Mouse (Mus musculus) forebrain, postnatal 0 days (tissue): ENCODE data around the gene Zbtb17. TPM values are rescaled to one million over a fixed set of nuclear protein-coding genes. Genes with fewer than 3 reads are reported as not detected.

Source experiments
- ATAC-seq: fragments of 200-750 bp; cut with Nextera tagmentation; 2 replicates; pipeline ENCODE4 v1.8.0; 2017; ENCODE audit warnings: mild to moderate bottlenecking, moderate library complexity
- DNase-seq: peaks from one replicate; pipeline ENCODE4 v3.0.0-alpha.2; 2015
- H3K27ac ChIP-seq: fragments of 300-500 bp; sonication (generic); 2 replicates; pipeline ENCODE4 v1.5.1; 2014; ENCODE audit warnings: low read depth, mild to moderate bottlenecking, antibody characterized with exemption, low read length, moderate library complexity, mixed read lengths
- H3K27me3 ChIP-seq: fragments of 300-500 bp; sonication (generic); 2 replicates; pipeline ENCODE4 v1.6.1; 2014; ENCODE audit warnings: mild to moderate bottlenecking, low read length, mixed read lengths; ENCODE audit not compliant: insufficient read depth
- H3K36me3 ChIP-seq: fragments of 300-500 bp; sonication (generic); 2 replicates; pipeline ENCODE4 v1.6.1; 2014; ENCODE audit warnings: mild to moderate bottlenecking, moderate library complexity; ENCODE audit not compliant: insufficient read depth
- H3K4me1 ChIP-seq: fragments of 300-500 bp; sonication (generic); 2 replicates; pipeline ENCODE4 v1.6.1; 2014; ENCODE audit warnings: antibody characterized with exemption; ENCODE audit not compliant: insufficient read depth
- H3K4me2 ChIP-seq: fragments of 300-500 bp; sonication (generic); 2 replicates; pipeline ENCODE4 v1.6.1; 2014; ENCODE audit warnings: low read depth, mild to moderate bottlenecking, moderate library complexity
- H3K4me3 ChIP-seq: fragments of 300-500 bp; sonication (generic); 2 replicates; pipeline ENCODE4 v1.5.1; 2014; ENCODE audit warnings: low read depth, low read length, mixed read lengths
- H3K9ac ChIP-seq: fragments of 300-500 bp; sonication (generic); 2 replicates; pipeline ENCODE4 v1.6.1; 2014; ENCODE audit warnings: mild to moderate bottlenecking
- H3K9me3 ChIP-seq: fragments of 300-500 bp; sonication (generic); 2 replicates; pipeline ENCODE4 v1.6.1; 2016; ENCODE audit warnings: low read length
- CTCF ChIP-seq: sonication (generic); IDR thresholded peaks from 2 replicates; pipeline ENCODE4 v1.5.1; 2016; ENCODE audit warnings: antibody characterized with exemption, control low read depth, low read depth
- WGBS: fragments of 180-500 bp; shearing (Covaris S2); extraction: QIAGEN DNeasy Blood & Tissue Kit; methylation state at CpG from one replicate; pipeline ENCODE4 v1.1.7; 2014; 5-methylcytosine and 5-hydroxymethylcytosine counted together
- polyA plus RNA-seq: library from polyadenylated mRNA; unstranded; fragments of >200 nt; fragmentation: Nextera tagmentation; extraction: Ambion mirVana; gene quantifications from 2 replicates; pipeline ENCODE4 v1.2.1, GENCODE M21; 2015
- total RNA-seq: library from RNA; depleted of rRNA; stranded (reverse); fragments of >200 nt; gene quantifications from 2 replicates; pipeline ENCODE4 v1.2.3, GENCODE M21; 2014; rRNA removed

Gene Zbtb17
- total RNA-seq (42.1 and 51.5 TPM in 2 replicates), polyA plus RNA-seq (32.8 and 34.8 TPM in 2 replicates)

GRCm38 (mm10) chr4:141444451-141445327 is at the start of gene Zbtb17:
TSS of gene Zbtb17 (plus strand) at chr4:141444654.
- peaks cover 28% of the 10 kb centered on the region for H3K36me3 ChIP-seq
- DNase-seq (peak; percentile 95), ATAC-seq (peak; percentile 97)
- no peaks in the 10 kb centered on the region for H3K9me3 ChIP-seq
- 2% methylated on average over 57 of the region's 102 CpGs for WGBS
- H3K27ac ChIP-seq = peak within 1 kb of the TSS; percentile 83
- peak within 1 kb of the TSS; percentile 95 for H3K9ac ChIP-seq
- H3K4me3 ChIP-seq = peak within 1 kb of the TSS; percentile 97
- H3K4me1 ChIP-seq = peaks cover 12% of the 10 kb centered on the region
- H3K27me3 ChIP-seq = no peaks in the 10 kb centered on the region
- 0 out of 2 replicates have a peak, but pooled peaks have one; percentile 9 for TF ChIP-seq CTCF
- H3K4me2 ChIP-seq = peak within 1 kb of the TSS; percentile 71

GRCm38 (mm10) chr4:141394751-141395150 is 49.7 kb upstream of the Zbtb17 start:
- no peak for TF ChIP-seq CTCF
- H3K27ac ChIP-seq = no peak overlapping the region
- H3K9me3 ChIP-seq = no peaks in the 10 kb centered on the region
- H3K4me2 ChIP-seq = no peak overlapping the region
- no peaks in the 10 kb centered on the region for H3K27me3 ChIP-seq
- H3K9ac ChIP-seq = no peak overlapping the region
- 18% methylated on average over 16 of the region's 16 CpGs for WGBS
- no peak for DNase-seq
- H3K4me3 ChIP-seq = no peak overlapping the region
- H3K4me1 ChIP-seq = no peaks in the 10 kb centered on the region
- H3K36me3 ChIP-seq = no peaks in the 10 kb centered on the region
- no peak for ATAC-seq

- WGBS = 80% methylated on average over 12 of the region's 12 CpGs
- no peak overlapping the region for H3K4me2 ChIP-seq
- H3K27me3 ChIP-seq = no peaks in the 10 kb centered on the region
- H3K9ac ChIP-seq = no peak overlapping the region
- no peak overlapping the region for H3K27ac ChIP-seq
- DNase-seq (no peak), ATAC-seq (no peak)
- no peaks in the 10 kb centered on the region for H3K9me3 ChIP-seq
- no peak overlapping the region for H3K4me3 ChIP-seq
- H3K4me1 ChIP-seq = no peaks in the 10 kb centered on the region
- H3K36me3 ChIP-seq = no peaks in the 10 kb centered on the region
- no peak for TF ChIP-seq CTCF
Observed at GRCm38 (mm10) chr4:141397861-141398260, 46.6 kb upstream of the Zbtb17 start.

- 66% methylated on average over 12 of the region's 12 CpGs for WGBS
Observed at GRCm38 (mm10) chr4:141398545-141398944, 45.9 kb upstream of the Zbtb17 start, which contains the start of gene Clcnka. TSS of gene Clcnka (minus strand) at chr4:141398724.

GRCm38 (mm10) chr4:141400171-141400570 is 44.3 kb upstream of the Zbtb17 start:
- no peak for DNase-seq
- Histone ChIP-seq H3K27ac (no peak overlapping the region), H3K36me3 (no peaks in the 10 kb centered on the region), H3K27me3 (no peaks in the 10 kb centered on the region; the same call in 1 of the 2 replicates), H3K4me3 (no peak overlapping the region), H3K9ac (no peak overlapping the region), H3K9me3 (no peaks in the 10 kb centered on the region), H3K4me1 (no peaks in the 10 kb centered on the region), H3K4me2 (no peak overlapping the region)
- no peak for TF ChIP-seq CTCF
- no peak for ATAC-seq
- WGBS = 88% methylated on average over 15 of the region's 15 CpGs

More at GRCm38 (mm10) chr4:141398545-141398944, 45.9 kb upstream of the Zbtb17 start, which contains the start of gene Clcnka:
- Histone ChIP-seq H3K9me3 (no peaks in the 10 kb centered on the region), H3K9ac (no peak within 1 kb of the TSS), H3K36me3 (no peaks in the 10 kb centered on the region), H3K4me1 (no peaks in the 10 kb centered on the region), H3K27me3 (no peaks in the 10 kb centered on the region; the same call in 1 of the 2 replicates), H3K4me2 (no peak within 1 kb of the TSS), H3K27ac (no peak within 1 kb of the TSS), H3K4me3 (no peak within 1 kb of the TSS)
- no peak for TF ChIP-seq CTCF
- no peak for DNase-seq
- ATAC-seq = no peak

- TF ChIP-seq CTCF = peak; percentile 99
- Histone ChIP-seq H3K4me3 (peak overlapping the region; percentile 1; the same call in 1 of the 2 replicates), H3K36me3 (no peaks in the 10 kb centered on the region), H3K27me3 (no peaks in the 10 kb centered on the region; the same call in 1 of the 2 replicates), H3K9me3 (no peaks in the 10 kb centered on the region), H3K4me1 (no peaks in the 10 kb centered on the region), H3K9ac (peak overlapping the region; percentile 37; the same call in 1 of the 2 replicates), H3K4me2 (peak overlapping the region; percentile 39), H3K27ac (no peak overlapping the region)
- DNase-seq = peak; percentile 93
- ATAC-seq = peak; percentile 92
- WGBS = 14% methylated on average over 15 of the region's 15 CpGs
Observed at GRCm38 (mm10) chr4:141404518-141405313, 39.7 kb upstream of the Zbtb17 start.
